Mouse (Mus musculus) hindbrain, embryonic 11.5 days (tissue): ENCODE measurements around the gene Bcl2l12. TPM values are rescaled to one million over a fixed set of nuclear protein-coding genes. Genes with fewer than 3 reads are reported as not detected.

Experiments used
- ATAC-seq: fragments of 200-750 bp; cut with Nextera tagmentation; 2 replicates; pipeline ENCODE4 v1.8.0; 2017; ENCODE audit warnings: mild to moderate bottlenecking, moderate TSS enrichment, moderate library complexity; ENCODE audit not compliant: low FRiP score
- DNase-seq: peaks from one replicate; pipeline ENCODE4 v3.0.0-alpha.2; 2015; ENCODE audit warnings: low spot score
- H3K27ac ChIP-seq: fragments of 300-500 bp; sonication (generic); 2 replicates; pipeline ENCODE4 v1.5.1; 2014; ENCODE audit warnings: mild to moderate bottlenecking, low read depth, low read length
- H3K27me3 ChIP-seq: fragments of 300-500 bp; sonication (generic); 2 replicates; pipeline ENCODE4 v1.6.1; 2014; ENCODE audit warnings: mild to moderate bottlenecking, low read length, moderate library complexity, mixed read lengths; ENCODE audit not compliant: control insufficient read depth, insufficient read depth
- H3K36me3 ChIP-seq: fragments of 300-500 bp; sonication (generic); 2 replicates; pipeline ENCODE4 v1.6.1; 2014; ENCODE audit warnings: mild to moderate bottlenecking, low read length, moderate library complexity, mixed read lengths; ENCODE audit not compliant: control insufficient read depth, insufficient read depth
- H3K4me1 ChIP-seq: fragments of 300-500 bp; sonication (generic); replicated peaks from 2 replicates; pipeline ENCODE4 v1.6.1; 2014; ENCODE audit warnings: low read length, mixed read lengths; ENCODE audit not compliant: control insufficient read depth, insufficient read depth
- H3K4me2 ChIP-seq: fragments of 300-500 bp; sonication (generic); replicated peaks from 2 replicates; pipeline ENCODE4 v1.6.1; 2014; ENCODE audit warnings: mild to moderate bottlenecking, low read depth, low read length
- H3K4me3 ChIP-seq: fragments of 300-500 bp; sonication (generic); 2 replicates; pipeline ENCODE4 v1.5.1; 2014; ENCODE audit warnings: low read depth, low read length
- H3K9ac ChIP-seq: fragments of 300-500 bp; sonication (generic); 2 replicates; pipeline ENCODE4 v1.6.1; 2014; ENCODE audit warnings: low read depth, low read length
- H3K9me3 ChIP-seq: fragments of 300-500 bp; sonication (generic); 2 replicates; pipeline ENCODE4 v1.6.1; 2016; ENCODE audit warnings: low read length; ENCODE audit not compliant: control insufficient read depth
- WGBS: fragments of 180-500 bp; shearing (Covaris S2); extraction: QIAGEN DNeasy Blood & Tissue Kit; methylation state at CpG from one replicate; pipeline ENCODE4 v1.1.7; 2014; 5-methylcytosine and 5-hydroxymethylcytosine counted together
- polyA plus RNA-seq: library from polyadenylated mRNA; unstranded; fragments of >200 nt; fragmentation: Nextera tagmentation; extraction: Ambion mirVana; gene quantifications from 2 replicates; pipeline ENCODE4 v1.2.1, GENCODE M21; 2014

Gene Bcl2l12
- polyA plus RNA-seq, 1 experiment from 2014 or later: 56.8 TPM

DNA sequence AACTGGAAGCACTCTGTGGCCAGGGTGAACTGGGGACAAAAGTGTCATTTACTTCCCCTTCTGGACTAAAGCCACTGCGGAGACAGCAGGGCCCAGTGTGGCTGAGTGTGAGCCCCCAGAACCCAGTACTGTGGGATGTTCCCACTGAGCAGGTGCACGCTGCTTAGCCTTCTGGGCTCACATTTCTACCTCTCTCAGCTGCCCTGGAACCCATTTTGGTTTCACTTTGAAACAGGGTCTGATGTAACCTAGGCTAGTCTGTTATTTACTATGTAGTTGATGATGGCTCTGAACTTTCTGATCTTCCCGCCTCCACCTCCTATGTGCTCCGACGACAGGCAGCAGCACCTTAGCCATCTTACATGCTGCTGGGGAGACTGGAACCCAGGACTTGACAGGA, 35.7 kb downstream of the Bcl2l12 start:
- WGBS: 95% methylated on average over 5 of the region's 5 CpGs
- Histone ChIP-seq H3K27ac (no peak overlapping the region), H3K9me3 (no peaks in the 10 kb centered on the region), H3K27me3 (no peaks in the 10 kb centered on the region), H3K4me2 (no peak overlapping the region), H3K4me3 (no peak overlapping the region), H3K4me1 (no peaks in the 10 kb centered on the region), H3K9ac (no peak overlapping the region), H3K36me3 (0 out of 2 replicates have a peak, but pooled peaks cover 6% of the 10 kb centered on the region)
- ATAC-seq (no peak), DNase-seq (no peak)

DNA sequence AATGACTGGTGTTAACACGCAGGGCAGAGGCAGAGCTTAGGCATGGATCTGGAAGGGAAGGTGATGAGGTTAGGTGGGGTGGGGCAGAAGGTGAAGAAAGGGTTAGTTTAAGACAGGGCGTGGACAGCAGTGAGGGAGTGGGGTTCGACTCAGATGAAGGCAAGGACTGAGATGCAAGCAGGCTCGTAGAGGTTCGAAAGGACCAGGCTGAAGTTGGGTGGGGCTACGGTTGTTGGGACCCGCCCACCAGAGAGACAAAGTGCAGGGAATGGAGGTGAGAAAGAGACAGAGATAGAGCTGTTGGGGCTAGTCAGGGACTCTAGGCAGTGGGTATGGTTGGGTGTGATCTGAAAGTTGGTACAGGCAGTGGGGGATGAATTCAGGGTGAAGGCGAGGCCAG, 36.2 kb downstream of the Bcl2l12 start:
- DNase-seq (no peak), ATAC-seq (no peak)
- no peak overlapping the region for H3K9ac ChIP-seq
- H3K9me3 ChIP-seq: no peaks in the 10 kb centered on the region
- H3K27me3 ChIP-seq: no peaks in the 10 kb centered on the region
- no peak overlapping the region for H3K4me2 ChIP-seq
- no peak overlapping the region for H3K27ac ChIP-seq
- no peaks in the 10 kb centered on the region for H3K4me1 ChIP-seq
- whole genome bisulfite sequencing: 78% methylated on average over 8 of the region's 8 CpGs
- 0 out of 2 replicates have a peak, but pooled peaks cover 6% of the 10 kb centered on the region for H3K36me3 ChIP-seq
- H3K4me3 ChIP-seq: no peak overlapping the region

DNA sequence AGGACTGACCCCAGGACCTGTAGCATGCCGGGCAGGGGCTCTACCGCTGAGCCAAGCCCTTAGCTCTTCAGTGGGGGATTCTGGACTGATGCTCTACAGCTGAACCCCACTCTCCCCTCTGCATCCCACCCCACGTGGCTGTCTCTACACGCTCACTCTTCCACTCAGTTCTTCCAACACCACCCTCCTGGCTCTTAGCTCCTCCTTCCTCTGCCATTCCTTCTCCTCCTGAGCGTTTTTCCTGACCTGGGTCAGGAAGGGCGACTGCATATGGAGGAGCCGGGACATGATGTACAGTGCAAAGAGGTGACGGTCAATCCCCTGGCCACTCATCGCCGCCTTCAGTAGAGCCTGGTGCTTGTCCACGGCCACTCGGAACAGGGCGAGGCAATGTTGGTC, 38.0 kb downstream of the Bcl2l12 start:
- ATAC-seq: no peak
- Histone ChIP-seq H3K4me3 (no peak overlapping the region), H3K9ac (no peak overlapping the region), H3K4me2 (no peak overlapping the region), H3K4me1 (no peaks in the 10 kb centered on the region), H3K27ac (no peak overlapping the region), H3K36me3 (0 out of 2 replicates have a peak, but pooled peaks cover 6% of the 10 kb centered on the region), H3K9me3 (no peaks in the 10 kb centered on the region), H3K27me3 (no peaks in the 10 kb centered on the region)
- WGBS: 96% methylated on average over 13 of the region's 13 CpGs
- DNase-seq: no peak

DNA sequence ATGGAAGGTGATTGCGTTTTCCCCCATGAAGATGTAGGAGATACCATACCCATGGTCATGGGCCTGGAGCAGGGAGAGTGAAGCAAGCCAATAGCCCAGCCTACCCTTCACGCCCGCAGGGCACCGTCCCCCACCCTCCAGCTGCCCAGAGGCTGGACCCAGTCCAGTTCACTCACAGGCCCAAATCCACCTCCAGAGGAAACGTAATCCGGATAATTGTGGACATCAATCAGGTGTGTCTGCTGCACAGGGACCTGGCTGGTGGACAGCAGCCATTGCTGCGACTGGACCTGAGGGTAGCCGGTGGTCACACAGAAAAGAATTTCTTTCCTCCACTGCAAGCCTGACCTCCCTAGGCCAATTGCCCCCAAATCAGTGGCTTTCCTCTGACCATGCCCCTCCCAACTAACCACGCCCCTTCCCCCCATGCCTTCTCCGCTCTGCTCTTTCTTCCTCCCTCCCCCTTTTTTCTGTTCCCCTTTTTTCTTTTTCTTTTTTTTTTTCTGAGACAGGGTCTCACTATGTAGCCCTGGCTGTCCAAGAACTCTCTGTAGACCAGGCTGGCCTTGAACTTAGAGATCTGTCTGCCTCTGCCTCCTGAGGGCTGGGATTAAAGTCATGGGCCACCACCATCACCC, 38.5 kb downstream of the Bcl2l12 start:
- ATAC-seq: no peak

DNA sequence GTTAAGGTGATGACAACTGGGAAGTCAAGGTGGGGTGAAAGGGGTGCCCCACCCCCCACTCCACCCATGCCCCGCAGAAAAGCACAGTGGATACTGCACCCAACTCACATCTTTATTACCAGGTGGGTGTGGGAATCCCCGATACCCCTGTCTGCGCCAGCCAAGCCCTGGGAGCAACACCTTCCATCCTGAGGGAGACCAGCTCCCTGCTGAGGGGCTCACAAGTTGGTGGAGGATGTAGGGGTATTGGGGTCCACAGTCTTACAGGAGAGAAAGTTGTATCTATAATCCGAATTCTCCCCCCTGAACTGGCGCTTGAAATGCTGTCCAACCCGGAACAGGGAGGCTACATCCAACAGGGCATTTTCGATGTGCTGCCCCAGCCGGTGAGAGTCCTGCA, 39.2 kb downstream of the Bcl2l12 start:
- WGBS: 83% methylated on average over 8 of the region's 8 CpGs
- no peak overlapping the region for H3K9ac ChIP-seq
- ATAC-seq: no peak
- no peaks in the 10 kb centered on the region for H3K4me1 ChIP-seq
- no peaks in the 10 kb centered on the region for H3K27me3 ChIP-seq
- no peaks in the 10 kb centered on the region for H3K9me3 ChIP-seq
- no peak for DNase-seq
- H3K4me2 ChIP-seq: no peak overlapping the region
- H3K4me3 ChIP-seq: no peak overlapping the region
- H3K27ac ChIP-seq: no peak overlapping the region
- H3K36me3 ChIP-seq: no peaks in the 10 kb centered on the region

More for the DNA sequence above, 38.5 kb downstream of the Bcl2l12 start:
- Histone ChIP-seq H3K4me2 (no peak overlapping the region), H3K9me3 (no peaks in the 10 kb centered on the region), H3K36me3 (0 out of 2 replicates have a peak, but pooled peaks cover 2% of the 10 kb centered on the region), H3K27me3 (no peaks in the 10 kb centered on the region), H3K4me3 (no peak overlapping the region), H3K9ac (no peak overlapping the region), H3K4me1 (no peaks in the 10 kb centered on the region), H3K27ac (no peak overlapping the region)
- no peak for DNase-seq
- 93% methylated on average over 10 of the region's 10 CpGs for WGBS

DNA sequence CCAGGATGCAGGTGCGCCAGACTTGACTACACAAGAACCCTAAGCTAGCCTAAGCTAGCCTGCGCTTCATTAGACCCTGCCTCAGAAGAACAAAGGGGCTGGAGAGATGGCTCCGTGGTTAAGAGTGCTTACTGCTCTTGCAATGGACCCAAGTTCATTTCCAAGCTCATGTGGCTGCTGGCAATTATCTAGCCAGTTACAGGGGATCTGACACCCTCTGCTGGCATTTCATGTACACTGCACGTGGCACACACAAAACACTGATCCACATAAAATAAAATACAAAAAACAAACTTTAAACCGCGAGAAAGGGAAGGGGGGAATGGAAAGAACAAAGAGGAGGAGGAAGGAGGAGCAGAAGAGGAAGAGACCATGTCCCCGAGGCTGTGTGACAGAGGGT, 40.3 kb downstream of the Bcl2l12 start:
- DNase-seq (peak; percentile 42), ATAC-seq (no peak)
- 63% methylated on average over 7 of the region's 7 CpGs for WGBS
- no peaks in the 10 kb centered on the region for H3K27me3 ChIP-seq
- no peak overlapping the region for H3K9ac ChIP-seq
- H3K4me2 ChIP-seq: no peak overlapping the region
- H3K27ac ChIP-seq: no peak overlapping the region
- no peaks in the 10 kb centered on the region for H3K4me1 ChIP-seq
- H3K4me3 ChIP-seq: no peak overlapping the region
- H3K9me3 ChIP-seq: no peaks in the 10 kb centered on the region
- H3K36me3 ChIP-seq: no peaks in the 10 kb centered on the region

DNA sequence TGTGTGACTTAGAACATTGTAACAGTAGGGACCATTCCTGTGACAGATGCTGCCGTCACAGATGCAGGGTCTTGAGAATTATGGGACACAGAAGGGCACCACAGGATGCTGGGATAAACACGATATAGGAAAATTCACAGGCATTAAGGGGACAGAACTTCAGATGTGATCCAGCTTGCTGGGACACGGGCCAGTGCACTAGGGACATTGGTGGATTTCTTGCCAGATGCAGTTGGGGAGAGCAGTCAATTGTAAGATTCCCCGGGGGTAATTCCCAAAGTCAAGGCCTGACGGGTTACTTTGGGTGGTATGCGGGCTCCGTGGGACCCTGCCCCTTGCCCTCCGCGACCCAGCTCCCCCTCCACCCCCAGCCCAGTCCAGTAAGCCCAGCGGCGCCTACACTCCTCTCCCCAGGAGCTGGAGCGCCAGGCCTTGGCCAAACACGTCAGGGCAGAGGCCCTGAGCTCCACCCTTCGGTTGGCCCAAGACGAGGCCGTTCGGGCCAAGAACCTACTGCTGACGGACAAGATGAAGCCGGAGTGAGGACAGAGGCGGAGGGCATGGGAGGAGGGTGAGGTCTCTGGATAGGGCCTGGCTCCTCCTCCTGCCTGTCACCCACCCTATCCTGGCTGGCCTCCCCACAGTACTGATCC, 41.2 kb downstream of the Bcl2l12 start:
- Histone ChIP-seq H3K27ac (no peak overlapping the region), H3K9ac (no peak overlapping the region), H3K4me2 (no peak overlapping the region), H3K27me3 (no peaks in the 10 kb centered on the region), H3K36me3 (no peaks in the 10 kb centered on the region), H3K4me1 (no peaks in the 10 kb centered on the region), H3K4me3 (no peak overlapping the region), H3K9me3 (no peaks in the 10 kb centered on the region)
- 68% methylated on average over 20 of the region's 20 CpGs for WGBS
- DNase-seq (no peak), ATAC-seq (no peak)

DNA sequence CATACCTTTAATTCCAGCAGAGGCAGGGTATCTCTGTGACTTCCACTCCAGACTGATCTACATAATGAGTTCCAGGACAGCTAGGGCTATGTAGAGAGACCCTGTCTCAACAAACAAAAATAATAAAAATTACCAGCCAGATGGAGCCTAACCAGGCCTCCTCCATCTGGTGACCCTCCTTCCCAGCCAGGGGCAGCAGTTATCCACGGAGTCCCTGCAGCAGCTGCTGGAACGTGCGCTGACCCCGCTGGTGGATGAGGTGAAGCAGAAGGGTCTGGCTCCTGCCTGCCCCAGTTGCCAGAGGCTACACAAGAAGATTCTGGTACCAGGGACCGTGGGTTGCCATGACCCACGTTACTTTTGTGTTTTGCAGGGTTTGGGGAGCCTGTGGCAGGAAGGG, 42.2 kb downstream of the Bcl2l12 start:
- DNase-seq: no peak
- no peak for ATAC-seq
- Histone ChIP-seq H3K4me2 (no peak overlapping the region), H3K9me3 (no peaks in the 10 kb centered on the region), H3K36me3 (no peaks in the 10 kb centered on the region), H3K9ac (no peak overlapping the region), H3K4me1 (no peaks in the 10 kb centered on the region), H3K27me3 (peaks cover 7% of the 10 kb centered on the region), H3K27ac (no peak overlapping the region), H3K4me3 (no peak overlapping the region)
- 53% methylated on average over 6 of the region's 6 CpGs for WGBS

DNA sequence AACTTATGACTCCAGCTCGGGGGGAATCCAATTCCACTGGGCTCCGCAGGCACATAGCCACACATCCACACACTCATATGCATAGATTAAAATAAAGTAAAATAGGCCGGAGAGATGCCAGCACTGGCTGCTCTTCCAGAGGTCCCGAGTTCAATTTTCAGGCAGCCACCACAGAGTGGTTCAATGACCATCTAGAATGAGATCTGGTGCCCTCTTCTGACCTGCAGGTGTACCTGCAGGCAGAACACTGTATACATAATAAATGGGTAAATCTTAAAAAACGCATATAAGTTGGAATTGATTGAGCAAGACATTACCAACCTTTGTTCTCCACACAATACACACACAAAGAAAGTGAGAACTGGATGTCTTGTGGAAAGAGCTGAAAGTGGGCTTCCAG, 42.9 kb downstream of the Bcl2l12 start:
- Histone ChIP-seq H3K4me2 (no peak overlapping the region), H3K9me3 (no peaks in the 10 kb centered on the region), H3K27ac (no peak overlapping the region), H3K4me1 (no peaks in the 10 kb centered on the region), H3K4me3 (no peak overlapping the region), H3K36me3 (no peaks in the 10 kb centered on the region), H3K9ac (no peak overlapping the region), H3K27me3 (peaks cover 13% of the 10 kb centered on the region)
- ATAC-seq (no peak), DNase-seq (peak; percentile 41)
- 52% methylated on average over 5 of the region's 5 CpGs for WGBS
